In the genomic region with DNA sequence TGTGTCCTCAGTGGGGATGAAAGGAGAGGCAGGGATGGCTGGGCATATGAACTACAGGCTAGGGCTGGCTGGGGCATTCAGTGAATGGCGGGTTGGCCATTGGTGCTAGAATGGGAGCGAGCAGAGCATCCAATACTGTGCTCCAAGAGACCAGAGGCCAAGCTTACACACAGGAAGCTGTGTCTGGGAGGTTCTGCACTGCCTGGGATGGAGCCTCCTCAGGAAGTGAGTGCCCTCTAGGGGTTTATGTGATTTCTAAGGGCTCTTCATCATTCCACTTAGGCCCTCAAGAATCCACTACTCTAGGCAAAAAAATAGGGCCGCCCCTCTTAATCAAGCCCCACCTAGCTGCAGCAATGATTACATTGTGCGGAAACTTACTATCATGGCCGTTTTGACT, we compare ENCODE assay signal across 11 mouse cellular contexts.
DNase-seq lines count a peak whose midpoint lies in the region; ATAC-seq and TF ChIP-seq lines count a peak whose summit lies in the region.
"Had no signal": no experiment of that assay in that cellular context is flagged by ENCODE, and none has a peak within 500 bp of the region (broad histone marks: within the 10 kb centered on the region; RNA-seq: fewer than 3 reads in every experiment).

No protein-coding gene starts in this region.

- no peak for TF ChIP-seq POLR2A in kidney, adult 2 months (IDR thresholded peaks at IDR 0.05; ENCODE audit: low read depth, low read length)

- no peak overlapping the region for H3K27ac ChIP-seq in kidney, adult 2 months (ENCODE audit: insufficient read depth, low read depth, low read length)
- H3K27ac ChIP-seq in hindbrain, postnatal 0 days, result no peak overlapping the region
- H3K27ac ChIP-seq: embryonic facial prominence, embryonic 12.5 days; heart, embryonic 15.5 days; liver, embryonic 15.5 days had no signal

- no peaks in the 10 kb centered on the region for H3K36me3 ChIP-seq in kidney, adult 2 months (ENCODE audit: control insufficient read depth, insufficient read depth, low read length)
- H3K36me3 ChIP-seq in hindbrain, postnatal 0 days (ENCODE audit: insufficient read depth, low read length), result no peaks in the 10 kb centered on the region
- H3K36me3 ChIP-seq: heart, embryonic 15.5 days; liver, embryonic 15.5 days had no signal

- no peak overlapping the region for H3K4me3 ChIP-seq in kidney, adult 2 months (ENCODE audit: insufficient read depth, low read depth, low read length)
- H3K4me3 ChIP-seq in hindbrain, postnatal 0 days (ENCODE audit: low read length), result no peak overlapping the region
- H3K4me3 ChIP-seq: embryonic facial prominence, embryonic 12.5 days; heart, embryonic 15.5 days; liver, embryonic 15.5 days had no signal

- TF ChIP-seq CTCF in kidney, adult 2 months (conservative IDR thresholded peaks at IDR 0.05; ENCODE audit: insufficient read depth, insufficient read length, low read depth, low read length), result peak; percentile 54
- peak; percentile 39 for TF ChIP-seq CTCF in hindbrain, postnatal 0 days (IDR thresholded peaks at IDR 0.05; ENCODE audit: low read depth)

- H3K4me1 ChIP-seq in kidney, adult 2 months (ENCODE audit: control insufficient read depth, insufficient read depth, low read length), result no peaks in the 10 kb centered on the region
- no peaks in the 10 kb centered on the region for H3K4me1 ChIP-seq in hindbrain, postnatal 0 days (ENCODE audit: insufficient read depth, low read length)

- no peak overlapping the region for H3K9ac ChIP-seq in hindbrain, postnatal 0 days (replicated peaks; ENCODE audit: low read length)
- H3K9ac ChIP-seq: embryonic facial prominence, embryonic 12.5 days; heart, embryonic 15.5 days; liver, embryonic 15.5 days had no signal

- peak; percentile 76 for ATAC-seq in hindbrain, postnatal 0 days

- WGBS in kidney, adult 2 months, result 60% methylated on average over 5 of the region's 5 CpGs
- WGBS in hindbrain, postnatal 0 days, result 79% methylated on average over 5 of the region's 5 CpGs

- H3K4me2 ChIP-seq in hindbrain, postnatal 0 days (ENCODE audit: low read depth, low read length), result no peak overlapping the region
- H3K4me2 ChIP-seq: embryonic facial prominence, embryonic 12.5 days; heart, embryonic 15.5 days; liver, embryonic 15.5 days had no signal

- no peaks in the 10 kb centered on the region for H3K27me3 ChIP-seq in kidney, adult 2 months (replicated peaks; ENCODE audit: control insufficient read depth, insufficient read depth, low read length)
- H3K27me3 ChIP-seq in hindbrain, postnatal 0 days (ENCODE audit: insufficient read depth, low read length), result no peaks in the 10 kb centered on the region
- H3K27me3 ChIP-seq: embryonic facial prominence, embryonic 12.5 days; heart, embryonic 15.5 days; liver, embryonic 15.5 days had no signal

- no peaks in the 10 kb centered on the region for H3K9me3 ChIP-seq in hindbrain, postnatal 0 days (ENCODE audit: low read length)
- H3K9me3 ChIP-seq: embryonic facial prominence, embryonic 12.5 days; heart, embryonic 15.5 days; liver, embryonic 15.5 days had no signal

- peak; percentile 53 for DNase-seq in kidney, adult 2 months
- no peak for DNase-seq in kidney, adult 18-20 months
- DNase-seq in brain, adult 2 months (ENCODE audit: low read depth, low spot score), result peak; percentile 61
- DNase-seq in hindbrain, postnatal 0 days (ENCODE audit: low spot score), result peak; percentile 49
- DNase-seq in lung, postnatal 25 days (ENCODE audit: low spot score), result peak; percentile 54
- no peak for DNase-seq in layer of hippocampus, adult 9-11 months
- no peak for DNase-seq in Muller cell, postnatal 12 days (ENCODE audit: inconsistent ontology term)
- no peak for DNase-seq in adrenal gland, postnatal 4 days (ENCODE audit: low spot score in 2 of 2)

Comparison
In these comparisons a context has a peak if more than half of its experiments do, and no peak if none do; other contexts are left out.
1. DNase-seq: peak in kidney, adult 2 months (single experiment), brain, adult 2 months (single experiment), hindbrain, postnatal 0 days (single experiment) and lung, postnatal 25 days (single experiment); none in kidney, adult 18-20 months (single experiment), layer of hippocampus, adult 9-11 months (single experiment), Muller cell, postnatal 12 days (single experiment) and adrenal gland, postnatal 4 days (0 of 2).